In the genomic region with DNA sequence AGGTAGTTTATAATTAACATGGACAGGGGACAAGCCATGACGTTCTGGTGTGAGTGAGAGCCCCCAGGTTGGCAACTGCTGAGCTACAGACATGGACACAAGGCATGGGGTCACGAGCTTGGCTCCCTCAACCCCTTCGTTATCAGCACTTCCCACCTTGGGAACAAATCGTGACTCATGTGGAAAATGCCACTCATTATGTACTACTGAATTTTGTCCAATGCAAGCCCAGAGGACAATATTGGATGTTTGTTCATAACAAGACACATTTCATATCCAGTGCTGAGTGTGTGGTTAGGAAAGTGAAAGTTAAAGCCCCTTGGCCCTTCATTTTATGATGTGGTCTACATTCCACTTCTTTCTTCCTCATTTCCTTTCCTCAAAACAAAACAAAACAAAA, we compare ENCODE assay signal across 21 mouse cellular contexts.
DNase-seq lines count a peak whose midpoint lies in the region; ATAC-seq lines count a peak whose summit lies in the region.
"Had no signal": no experiment of that assay in that cellular context is flagged by ENCODE, and none has a peak within 500 bp of the region (broad histone marks: within the 10 kb centered on the region; RNA-seq: fewer than 3 reads in every experiment).

No protein-coding gene starts in this region.

- H3K27ac ChIP-seq in heart, embryonic 11.5 days (ENCODE audit: low read depth, low read length) = no peak overlapping the region
- H3K27ac ChIP-seq in forebrain, embryonic 16.5 days (ENCODE audit: low read length) = no peak overlapping the region
- H3K27ac ChIP-seq: embryonic facial prominence, embryonic 13.5 days; limb, embryonic 15.5 days; midbrain, embryonic 10.5 days had no signal

- peak; percentile 23 to 30 for DNase-seq in heart, adult 9 months (ENCODE audit: low spot score in 2 of 2)
- peak; percentile 4 to 13 for DNase-seq in lung, adult 18-20 months
- DNase-seq in lung, postnatal 36 days = no peak
- DNase-seq in heart, postnatal 36 days = peak; percentile 6 to 7
- no peak for DNase-seq in cerebellum, postnatal 14 days
- DNase-seq in left cerebral cortex, postnatal 4 days = no peak
- DNase-seq: adrenal gland, postnatal 14 days; cerebellum, adult 9-11 months; gastrocnemius, postnatal 36 days; kidney, adult 11 months; lung, postnatal 14 days; retina, postnatal 1 day; right cerebral cortex, postnatal 4 days; thymus, postnatal 14 days had no signal

- no peak overlapping the region for H3K4me3 ChIP-seq in heart, embryonic 11.5 days (ENCODE audit: low read depth, low read length)
- H3K4me3 ChIP-seq in forebrain, embryonic 16.5 days (replicated peaks; ENCODE audit: low read length) = no peak overlapping the region
- H3K4me3 ChIP-seq: embryonic facial prominence, embryonic 13.5 days; limb, embryonic 15.5 days; midbrain, embryonic 10.5 days had no signal

- no peak overlapping the region for H3K9ac ChIP-seq in heart, embryonic 11.5 days (ENCODE audit: low read depth, low read length)
- H3K9ac ChIP-seq in forebrain, embryonic 16.5 days (replicated peaks; ENCODE audit: low read depth, low read length) = no peak overlapping the region
- H3K9ac ChIP-seq: embryonic facial prominence, embryonic 13.5 days; limb, embryonic 15.5 days had no signal

- ATAC-seq in heart, embryonic 11.5 days (replicated peaks; ENCODE audit: insufficient number of reproducible peaks, low FRiP score, low TSS enrichment) = no peak
- ATAC-seq in forebrain, embryonic 16.5 days = no peak
- ATAC-seq: forebrain, embryonic 14.5 days; hindbrain, embryonic 16.5 days had no signal

- no peaks in the 10 kb centered on the region for H3K36me3 ChIP-seq in heart, embryonic 11.5 days (ENCODE audit: control insufficient read depth, insufficient read depth, low read length)
- H3K36me3 ChIP-seq in forebrain, embryonic 16.5 days (ENCODE audit: control insufficient read depth, insufficient read depth) = no peaks in the 10 kb centered on the region
- H3K36me3 ChIP-seq: embryonic facial prominence, embryonic 13.5 days; limb, embryonic 15.5 days; midbrain, embryonic 10.5 days had no signal

- WGBS in heart, embryonic 11.5 days (ENCODE audit: insufficient replicate concordance) = 61% methylated on average over 4 of the region's 4 CpGs
- 77% methylated on average over 4 of the region's 4 CpGs for WGBS in forebrain, embryonic 16.5 days

- H3K4me2 ChIP-seq in heart, embryonic 11.5 days = no peak overlapping the region
- no peak overlapping the region for H3K4me2 ChIP-seq in forebrain, embryonic 16.5 days (ENCODE audit: low read length)
- H3K4me2 ChIP-seq: embryonic facial prominence, embryonic 13.5 days; limb, embryonic 15.5 days had no signal

- intact Hi-C loops in heart, postnatal 36 days (cut with DNase I) = no loop called here
- intact Hi-C loops in left cerebral cortex, postnatal 4 days (cut with DNase I) = no loop called here

- H3K9me3 ChIP-seq in heart, embryonic 11.5 days (replicated peaks; ENCODE audit: control insufficient read depth, low read length) = no peaks in the 10 kb centered on the region
- no peaks in the 10 kb centered on the region for H3K9me3 ChIP-seq in forebrain, embryonic 16.5 days (ENCODE audit: control insufficient read depth, low read length)
- H3K9me3 ChIP-seq: embryonic facial prominence, embryonic 13.5 days; limb, embryonic 15.5 days; midbrain, embryonic 10.5 days had no signal

- no peaks in the 10 kb centered on the region for H3K4me1 ChIP-seq in heart, embryonic 11.5 days (ENCODE audit: control insufficient read depth, insufficient read depth, low read length)
- H3K4me1 ChIP-seq in forebrain, embryonic 16.5 days (replicated peaks; ENCODE audit: control insufficient read depth, insufficient read depth, low read length) = no peaks in the 10 kb centered on the region
- H3K4me1 ChIP-seq: embryonic facial prominence, embryonic 13.5 days; limb, embryonic 15.5 days; midbrain, embryonic 10.5 days had no signal

- H3K27me3 ChIP-seq in heart, embryonic 11.5 days (ENCODE audit: control insufficient read depth, insufficient read depth, low read length) = no peaks in the 10 kb centered on the region
- H3K27me3 ChIP-seq in forebrain, embryonic 16.5 days (replicated peaks; ENCODE audit: control insufficient read depth, insufficient read depth, low read length) = no peaks in the 10 kb centered on the region
- H3K27me3 ChIP-seq: embryonic facial prominence, embryonic 13.5 days; limb, embryonic 15.5 days had no signal

Comparison
In these comparisons a context has a peak if more than half of its experiments do, and no peak if none do; other contexts are left out.
1. DNase-seq: peak in heart, adult 9 months (2 of 2), lung, adult 18-20 months (2 of 2) and heart, postnatal 36 days (2 of 2); none in lung, postnatal 36 days (single experiment), cerebellum, postnatal 14 days (0 of 2) and left cerebral cortex, postnatal 4 days (single experiment).